7 mouse cellular contexts compared by ENCODE assay signal in genomic region chr11:54437310-54437822, GRCm38 (mm10). TPM values are rescaled to one million over a fixed set of nuclear protein-coding genes. Genes with fewer than 3 reads are reported as not detected.
DNase-seq lines count a peak whose midpoint lies in the region; ATAC-seq and TF ChIP-seq lines count a peak whose summit lies in the region.

No protein-coding gene starts in this region.

- no peaks in the 10 kb centered on the region for H3K9me3 ChIP-seq in limb, embryonic 13.5 days
- H3K9me3 ChIP-seq in neural tube, embryonic 15.5 days (replicated peaks) = no peaks in the 10 kb centered on the region

- H3K36me3 ChIP-seq in limb, embryonic 13.5 days = no peaks in the 10 kb centered on the region
- no peaks in the 10 kb centered on the region for H3K36me3 ChIP-seq in neural tube, embryonic 15.5 days

- H3K4me2 ChIP-seq in limb, embryonic 13.5 days (replicated peaks) = peak overlapping the region; percentile 52
- peak overlapping the region; percentile 41 for H3K4me2 ChIP-seq in neural tube, embryonic 15.5 days

- H3K4me1 ChIP-seq in embryonic fibroblast, embryonic 13.5 days (ENCODE audit: control insufficient read depth, insufficient read depth, low read length) = peaks cover 5% of the 10 kb centered on the region
- H3K4me1 ChIP-seq in limb, embryonic 13.5 days = peaks cover 18% of the 10 kb centered on the region
- H3K4me1 ChIP-seq in neural tube, embryonic 15.5 days = peaks cover 28% of the 10 kb centered on the region

- peak; percentile 3 for DNase-seq in retina, embryonic 14.5 days (ENCODE audit: low spot score)
- no peak for DNase-seq in retina, postnatal 1 day
- DNase-seq in c-Kit-positive CD71-positive TER-119-positive erythroid progenitor cells, embryonic 14.5 days (ENCODE audit: low spot score) = no peak

- no peaks in the 10 kb centered on the region for H3K27me3 ChIP-seq in limb, embryonic 13.5 days
- H3K27me3 ChIP-seq in neural tube, embryonic 15.5 days (replicated peaks) = no peaks in the 10 kb centered on the region

- H3K27ac ChIP-seq in embryonic fibroblast, embryonic 13.5 days (ENCODE audit: insufficient read depth, low read length) = peak overlapping the region; percentile 21; the same call in 1 of the 2 replicates
- peak overlapping the region; percentile 48; the same call in 1 of the 2 replicates for H3K27ac ChIP-seq in limb, embryonic 13.5 days
- H3K27ac ChIP-seq in neural tube, embryonic 15.5 days (replicated peaks) = peak overlapping the region; percentile 75

- peak overlapping the region; percentile 55 for H3K4me3 ChIP-seq in embryonic fibroblast, embryonic 13.5 days (ENCODE audit: insufficient read depth, low read length)
- H3K4me3 ChIP-seq in limb, embryonic 13.5 days = peak overlapping the region; percentile 94
- peak overlapping the region; percentile 97 for H3K4me3 ChIP-seq in neural tube, embryonic 15.5 days (replicated peaks)

- peak overlapping the region; percentile 59 for H3K9ac ChIP-seq in limb, embryonic 13.5 days
- H3K9ac ChIP-seq in neural tube, embryonic 15.5 days (replicated peaks) = peak overlapping the region; percentile 57

- TF ChIP-seq POLR2A in embryonic fibroblast, embryonic 13.5 days (IDR thresholded peaks at IDR 0.05; ENCODE audit: low read depth, low read length) = no peak

- 59% methylated on average over 8 of the region's 8 CpGs for WGBS in limb, embryonic 13.5 days
- 65% methylated on average over 8 of the region's 8 CpGs for WGBS in neural tube, embryonic 15.5 days

- no peak for ATAC-seq in limb, embryonic 13.5 days (ENCODE audit: low FRiP score, low read depth)
- ATAC-seq in neural tube, embryonic 15.5 days (ENCODE audit: low FRiP score) = no peak
- no peak for ATAC-seq in monocyte, adult 5-6 weeks (replicated peaks; ENCODE audit: insufficient number of reproducible peaks, low FRiP score, low TSS enrichment, poor library complexity, severe bottlenecking)

- TF ChIP-seq CTCF in embryonic fibroblast, embryonic 13.5 days (IDR thresholded peaks at IDR 0.05; ENCODE audit: borderline replicate concordance, insufficient read depth, low read length) = no peak

RNA-seq across cellular contexts. Expression of gene Fnip1, which starts 0.6 kb away (rescaled TPM):
- polyA plus RNA-seq in embryonic fibroblast, embryonic 13.5 days (2011; ENCODE audit: insufficient read length, low read depth, missing spikeins) = 30.0 and 38.5 TPM in 2 replicates
- polyA plus RNA-seq in limb, embryonic 13.5 days (2015; fragmentation: Nextera tagmentation; extraction: Ambion mirVana) = 10.3 and 11.6 TPM in 2 replicates
- polyA plus RNA-seq in neural tube, embryonic 15.5 days (2015; fragmentation: Nextera tagmentation; extraction: Ambion mirVana) = 9.0 and 9.2 TPM in 2 replicates
- total RNA-seq in monocyte, adult 5-6 weeks (2017) = 32.3 to 40.4 TPM (median 34.4 TPM) in 3 replicates

Comparison
In these comparisons a context has a peak if more than half of its experiments do, and no peak if none do; other contexts are left out.
1. H3K27ac ChIP-seq: peak in every context shown above with its lines; median percentile 75 in neural tube, embryonic 15.5 days; 48 in limb, embryonic 13.5 days; 21 in embryonic fibroblast, embryonic 13.5 days.